Mouse (Mus musculus) MEL (cell line): ENCODE measurements at regions not wholly inside any gene's neighbourhood (a gene's known extent, or its start where the extent isn't known, plus 50 kb on each side); places are given as distances from the start of the nearest gene placed in this dataset.

Experiments
- CTCF ChIP-seq, 3 experiments: IDR thresholded peaks in 2 of 3; conservative IDR thresholded peaks in 1 of 3; 2 replicates each; pipeline ENCODE4 v1.5.1; 2011 to 2012; ENCODE audit warnings: low read length in 3 of 3, low read depth in 2 of 3, mild to moderate bottlenecking in 2 of 3, improper control_type of control experiment in 1 of 3, inconsistent platforms in 1 of 3, mixed read lengths in 1 of 3, moderate library complexity in 1 of 3; ENCODE audit not compliant: control insufficient read depth in 1 of 3, insufficient read depth in 1 of 3, poor library complexity in 1 of 3, severe bottlenecking in 1 of 3
- MYB ChIP-seq: IDR thresholded peaks from 2 replicates; pipeline ENCODE4 v1.6.1; 2011; ENCODE audit warnings: mild to moderate bottlenecking, low read depth, low read length, improper control_type of control experiment
- POLR2A ChIP-seq, 2 experiments: IDR thresholded peaks; 2 replicates each; pipeline ENCODE4 v1.6.1; 2011 to 2012; ENCODE audit warnings: low read length in 2 of 2, mild to moderate bottlenecking in 2 of 2, control low read depth in 1 of 2, improper control_type of control experiment in 1 of 2, low read depth in 1 of 2, moderate library complexity in 1 of 2; ENCODE audit not compliant: control insufficient read depth in 1 of 2, insufficient read depth in 1 of 2, poor library complexity in 1 of 2

- TF ChIP-seq CTCF (IDR thresholded peaks at IDR 0.05 in 2 of 3, conservative IDR thresholded peaks at IDR 0.05 in 1 of 3; ENCODE audit: control insufficient read depth in 1 of 3, insufficient read depth in 1 of 3, low read depth in 2 of 3, low read length in 3 of 3, poor library complexity in 1 of 3, severe bottlenecking in 1 of 3) (no peak), MYB (no peak), POLR2A (IDR thresholded peaks at IDR 0.05; ENCODE audit: control insufficient read depth in 1 of 2, insufficient read depth in 1 of 2, low read depth in 1 of 2, low read length in 2 of 2, poor library complexity in 1 of 2) (no peak)
Measured at GRCm38 (mm10) chr16:55504796-55505413, 207.1 kb upstream of the Zpld1 start.
